Mouse (Mus musculus): ENCODE measurements around the gene Cog3. TPM values are rescaled to one million over a fixed set of nuclear protein-coding genes. Genes with fewer than 3 reads are reported as not detected.
"Not testable (repeated sequence)": the region's sequence is repeated elsewhere in the genome, so short reads cannot be mapped to it uniquely, and the experiment has no call there.

Cog3 gene
- 10 to 100 TPM in 1 of 2 experiments, 1 to 10 TPM in 1; 9.4 to 11.3 TPM for polyA plus RNA-seq (2017; shearing (Covaris generic))

DNA sequence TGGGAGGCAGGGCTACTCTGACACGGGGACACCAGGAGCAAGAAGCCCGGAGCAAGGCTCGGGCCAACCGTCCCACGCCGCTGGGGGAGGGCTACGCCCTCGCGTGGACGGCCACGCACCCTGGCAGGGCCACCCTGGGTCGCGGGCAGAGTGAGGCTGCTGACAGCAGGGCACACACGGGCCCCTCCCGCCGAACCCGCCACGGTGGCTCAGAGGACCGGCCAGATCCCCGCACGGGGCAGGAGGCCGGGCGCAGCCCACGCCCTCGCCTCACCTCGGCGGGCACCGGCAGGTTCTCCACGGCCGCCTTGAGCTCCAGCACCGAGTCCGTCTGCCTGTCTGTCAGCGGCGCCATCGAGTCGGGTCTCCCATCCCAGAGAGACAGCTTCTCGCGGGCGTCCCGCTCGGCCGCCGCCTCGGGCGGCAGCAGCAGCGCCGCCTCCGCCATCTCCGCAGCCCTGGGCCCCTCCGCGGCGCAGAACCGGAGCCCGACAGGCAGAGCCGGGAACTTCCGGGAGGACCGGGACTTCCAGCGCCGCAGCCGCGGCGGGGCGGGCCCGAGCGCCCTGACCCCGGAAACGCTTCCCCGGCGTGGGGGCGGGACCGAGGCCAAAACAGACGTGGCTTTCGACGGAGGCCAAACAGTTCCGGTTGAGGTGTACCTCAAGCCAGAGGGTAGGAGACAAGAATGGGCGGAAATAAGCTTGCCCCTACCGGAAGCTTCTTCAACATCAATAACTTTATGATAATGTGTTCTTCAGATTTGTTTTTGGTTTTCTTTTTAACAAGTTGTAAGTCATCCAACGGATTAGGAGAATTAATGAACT, at the start of gene Cog3:
TSS of gene Cog3 (minus strand) at position 527 of the 827 bp plus-strand sequence.
- ATAC-seq: peak; percentile 97

DNA sequence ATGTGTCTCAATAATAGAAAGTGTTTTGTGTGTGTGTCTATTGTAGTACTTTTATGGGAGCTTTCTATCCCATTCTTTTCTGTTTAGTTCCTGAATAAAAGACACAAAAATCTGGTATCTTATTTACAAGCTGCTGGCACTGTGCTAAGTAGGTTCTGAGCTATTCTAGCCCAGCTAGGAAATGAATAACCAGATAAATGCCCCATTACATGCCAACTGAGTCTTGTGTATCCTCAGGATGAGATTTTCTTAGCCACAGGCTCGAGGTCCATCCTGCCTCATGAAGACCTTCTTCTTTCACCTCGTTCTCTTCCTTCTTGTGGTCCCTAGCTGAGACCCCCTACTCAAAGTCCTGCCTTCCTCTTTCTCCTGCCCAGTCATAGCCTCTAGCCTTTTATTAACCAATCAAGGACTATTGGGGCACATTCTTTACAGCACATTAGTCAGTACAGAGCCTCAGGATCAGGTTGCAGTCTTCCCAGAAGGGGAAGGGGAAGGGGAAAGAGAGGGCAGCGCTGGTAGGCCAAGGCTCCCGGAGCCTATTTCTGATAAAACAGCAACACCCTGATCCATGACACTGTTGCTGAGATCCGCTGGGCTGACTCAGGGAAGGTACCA, 43.6 kb upstream of the Cog3 start:
- no peak for ATAC-seq

DNA sequence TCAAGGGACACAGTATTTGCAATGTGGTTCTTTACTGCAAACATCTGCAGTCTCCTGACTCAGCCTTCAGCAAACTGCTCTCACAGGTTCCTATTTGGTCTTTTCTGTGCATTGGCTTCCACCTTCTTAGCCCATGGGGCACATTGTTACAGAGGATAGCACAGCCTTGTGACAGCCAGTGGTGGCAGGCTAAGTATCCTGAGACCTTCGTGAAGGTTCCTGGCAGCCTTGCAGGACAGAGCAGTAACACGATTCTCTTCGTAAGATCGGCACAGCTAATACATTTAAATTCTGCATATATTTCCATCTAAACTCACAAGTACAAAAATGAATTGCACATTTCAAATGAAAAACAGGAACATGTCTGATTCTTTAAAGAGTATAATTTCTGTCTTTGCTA, 41.6 kb upstream of the Cog3 start:
- no peak for ATAC-seq

DNA sequence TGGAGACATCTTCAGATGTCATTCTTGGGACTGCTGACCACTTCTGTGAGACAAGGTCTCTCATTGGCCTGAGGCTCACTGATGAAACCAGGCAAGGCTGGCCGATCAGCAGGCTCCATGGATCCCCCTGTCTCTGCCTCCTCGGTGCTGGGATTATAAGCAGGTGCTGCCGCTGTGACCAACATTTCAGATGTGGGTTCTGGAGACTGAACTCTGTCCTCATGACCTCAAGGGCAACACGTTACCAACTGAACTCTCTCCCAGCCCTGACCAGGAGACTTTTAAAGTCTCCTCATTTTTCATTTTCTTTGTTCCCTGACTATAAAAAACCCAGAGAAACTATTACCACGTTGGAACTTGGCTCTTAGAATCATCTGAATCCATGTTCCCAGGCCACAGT, 40.4 kb upstream of the Cog3 start:
- no peak for ATAC-seq

DNA sequence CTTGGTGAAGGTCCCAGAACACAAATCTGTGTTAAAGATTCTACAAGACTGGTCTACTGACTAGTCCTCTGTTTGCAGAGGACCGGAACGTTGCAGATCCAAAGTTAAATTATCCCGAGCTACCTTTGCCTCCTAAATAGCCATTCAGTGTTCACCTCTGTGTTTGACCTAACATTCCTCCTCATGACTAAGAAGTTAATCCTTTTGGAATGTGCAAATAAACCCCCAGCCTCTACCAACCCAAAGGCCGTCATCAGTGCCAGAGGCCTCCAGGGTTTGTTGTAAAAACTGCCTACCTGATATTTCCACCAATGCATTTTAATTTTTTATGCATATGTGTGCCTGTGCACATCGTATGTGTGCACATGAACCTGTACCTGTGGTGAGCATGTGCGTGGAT, 40.0 kb upstream of the Cog3 start:
- no peak for ATAC-seq

DNA sequence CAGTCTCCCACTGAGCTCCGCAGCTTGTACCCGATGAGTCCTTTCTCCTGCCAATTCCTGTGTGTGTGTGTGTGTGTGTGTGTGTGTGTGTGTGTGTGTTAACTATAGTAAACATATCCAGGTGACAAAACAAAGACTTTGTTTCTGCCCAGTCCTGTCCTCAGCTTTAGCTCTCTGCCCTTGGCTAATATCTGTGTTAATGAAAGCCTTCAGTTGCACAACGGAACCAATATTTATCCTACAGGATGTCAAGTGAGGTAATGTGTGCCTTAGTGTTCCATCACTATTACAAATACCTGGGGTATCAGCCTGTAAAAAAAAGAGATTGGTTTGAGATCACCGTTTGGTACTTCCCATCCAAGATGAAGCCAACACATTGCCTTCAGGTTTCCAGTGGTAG, 38.8 kb upstream of the Cog3 start:
- ATAC-seq: no peak

DNA sequence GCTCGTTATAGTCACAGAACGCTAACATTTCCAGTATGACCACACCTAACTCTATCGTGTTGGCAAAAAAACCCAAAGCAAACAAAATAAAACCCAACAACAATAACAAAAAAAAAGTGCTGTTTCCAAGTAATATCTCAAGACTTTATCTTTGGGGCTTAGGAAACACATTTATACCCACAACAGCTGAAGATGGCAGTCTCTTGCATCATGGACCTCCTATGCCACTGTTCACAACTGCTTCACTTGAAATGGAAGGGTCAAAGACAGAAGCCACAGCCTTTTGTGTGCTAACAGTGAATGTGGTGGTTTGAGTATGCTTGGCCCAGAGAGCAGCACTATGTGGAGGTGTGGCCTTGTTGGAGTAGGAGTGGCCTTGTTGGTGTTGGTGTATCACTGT, 37.1 kb upstream of the Cog3 start:
- ATAC-seq: no peak

DNA sequence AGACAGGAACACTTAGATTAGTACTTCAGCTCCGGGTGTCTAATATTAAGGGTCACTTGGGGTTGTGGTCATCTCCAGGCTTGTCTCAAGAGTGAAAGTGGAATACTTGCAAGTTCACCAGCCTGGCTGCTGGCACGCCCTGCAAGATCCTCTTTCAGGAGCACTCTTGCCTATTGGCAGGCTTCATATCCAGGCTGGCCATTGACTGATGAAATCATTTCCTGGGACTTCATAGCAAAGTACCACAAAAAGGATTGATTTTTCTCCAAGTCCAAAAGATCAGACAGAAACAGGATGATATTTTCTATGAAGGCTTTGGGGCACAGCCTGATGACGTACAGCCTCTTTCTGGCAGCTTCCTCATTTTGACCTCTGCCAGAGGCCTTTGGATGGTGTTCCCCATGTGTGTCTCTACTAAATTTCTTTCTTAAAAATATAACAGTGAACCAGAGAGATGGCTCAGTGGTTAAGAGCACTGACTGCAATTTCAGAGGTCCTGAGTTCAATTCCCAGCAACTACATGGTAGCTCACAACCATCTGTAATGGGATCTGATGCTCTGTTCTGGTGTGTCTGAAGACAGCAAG, 36.2 kb upstream of the Cog3 start:
- ATAC-seq: no peak

DNA sequence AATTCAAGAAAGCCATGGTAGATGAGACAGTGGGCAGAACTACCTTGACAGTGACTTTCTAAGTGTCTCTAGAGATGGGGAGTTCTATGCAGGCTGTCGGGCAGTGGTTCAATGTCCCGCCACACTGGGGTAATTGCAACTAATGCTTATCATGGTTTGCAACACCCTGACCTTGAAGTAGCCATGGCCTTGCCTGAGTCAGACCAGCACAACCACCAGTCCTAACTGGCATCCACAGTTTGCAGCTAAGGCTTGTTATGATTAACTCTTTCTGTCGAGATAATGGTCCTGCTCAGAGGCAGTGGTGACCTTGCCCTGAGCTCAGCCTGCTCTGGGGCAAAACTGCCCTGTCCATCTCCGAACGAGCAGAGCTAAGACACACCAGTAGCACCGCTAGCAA, 35.0 kb upstream of the Cog3 start:
- ATAC-seq: no peak

DNA sequence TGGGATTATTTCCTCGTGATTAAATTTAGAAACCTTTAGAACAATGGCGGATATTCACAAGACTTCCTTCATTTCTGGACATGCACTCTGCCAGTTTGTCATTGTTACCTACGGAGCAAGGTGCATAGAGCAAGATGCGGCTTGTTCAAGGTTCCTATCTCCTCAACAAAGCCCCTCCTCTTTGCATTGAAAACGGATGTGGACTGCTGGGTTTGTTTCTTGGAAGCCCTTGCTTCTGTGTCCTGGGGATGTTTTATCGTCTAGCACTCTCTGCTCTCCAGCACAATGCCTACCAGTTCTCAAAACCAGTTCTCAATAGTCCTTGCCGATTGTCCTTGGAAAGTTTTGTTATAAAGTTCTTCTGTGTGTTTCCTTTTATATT, 33.5 kb upstream of the Cog3 start:
- ATAC-seq: peak; percentile 10

DNA sequence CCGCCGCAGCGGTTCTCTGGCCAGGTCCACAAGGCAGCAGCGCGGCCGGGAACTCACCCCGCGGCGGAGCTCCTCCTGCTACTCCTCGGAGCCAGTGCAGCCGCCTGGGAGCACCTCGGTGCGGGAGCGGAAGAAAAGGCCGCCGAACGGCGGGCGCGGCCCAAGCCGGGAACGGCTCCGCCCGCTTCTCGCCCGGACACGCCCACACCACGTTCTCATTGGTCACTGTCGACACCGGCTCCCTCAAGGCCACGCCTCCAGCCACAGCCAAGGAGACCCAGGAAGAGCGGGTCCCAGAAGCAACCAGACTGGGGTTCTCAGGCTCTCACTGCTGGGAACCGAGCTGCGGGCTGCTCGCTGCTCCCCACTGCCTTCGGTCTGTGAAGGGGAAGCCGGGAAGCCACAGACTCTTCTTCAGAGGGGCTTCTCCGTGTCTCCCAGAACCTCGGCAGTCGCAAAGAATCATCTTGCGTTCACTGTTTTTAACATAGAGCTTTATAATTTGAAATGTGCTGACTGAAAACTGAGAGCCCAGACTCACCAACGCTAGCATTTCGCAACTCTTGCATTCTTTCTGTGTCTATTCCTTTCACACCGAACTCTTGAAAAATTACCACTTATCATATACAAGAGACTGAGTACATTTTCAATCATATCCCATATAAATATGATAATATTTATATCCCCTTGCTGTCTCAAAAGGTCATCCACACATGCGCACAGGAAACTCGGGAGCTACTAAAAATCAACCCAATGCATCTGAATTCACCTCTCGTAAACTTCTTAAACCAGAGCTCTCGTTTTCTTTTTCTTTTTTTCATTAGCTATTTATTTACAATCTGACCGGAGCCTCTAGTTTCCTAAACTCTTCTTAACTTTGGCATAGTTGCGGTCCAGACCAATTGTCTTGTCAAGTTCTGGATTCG, 32.8 kb upstream of the Cog3 start, which contains the start of gene Slc25a30:
TSS of gene Slc25a30 (minus strand) at position 170 of the 926 bp plus-strand sequence.
- peak; percentile 97 for ATAC-seq

DNA sequence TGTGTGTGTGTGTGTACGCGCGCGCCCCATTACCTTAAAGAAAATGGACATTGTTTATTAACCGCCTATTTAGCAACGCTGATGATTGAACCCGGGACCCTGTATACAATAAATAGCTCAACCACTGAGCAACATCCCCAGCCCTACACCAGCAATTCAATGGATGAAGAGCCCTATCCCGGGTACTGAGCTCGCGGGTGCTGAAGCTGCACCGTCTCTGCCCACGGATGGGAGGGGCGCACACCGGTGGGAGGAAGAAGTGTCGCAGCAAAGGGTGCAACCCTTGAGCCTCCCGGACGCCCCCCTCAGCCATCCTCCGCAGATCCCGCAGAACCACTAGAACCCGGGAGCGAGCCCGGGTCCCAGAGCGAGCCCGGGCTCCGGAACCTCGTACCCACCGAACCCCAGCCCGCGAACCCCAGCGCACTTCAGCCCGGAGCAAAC, 32.1 kb upstream of the Cog3 start:
- ATAC-seq: peak; percentile 59

DNA sequence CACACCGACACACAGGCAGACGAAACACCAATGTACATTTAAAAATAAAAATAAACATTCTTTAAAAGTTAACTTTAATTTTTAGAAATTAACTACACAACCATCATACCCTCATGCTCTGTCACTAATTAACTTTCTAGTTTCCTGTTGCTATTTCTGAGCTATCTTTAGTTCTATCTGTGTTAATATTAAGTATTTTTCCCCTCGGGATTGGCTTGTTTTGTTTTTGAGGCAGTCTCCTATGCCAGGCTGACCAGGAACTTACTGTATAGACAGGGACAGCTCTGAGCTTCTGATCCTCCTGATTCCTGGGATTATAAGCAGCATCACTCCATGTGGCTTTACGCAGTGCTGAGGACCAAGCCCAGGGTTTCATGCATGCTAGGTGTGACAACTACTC, 25.6 kb upstream of the Cog3 start:
- no peak for ATAC-seq

DNA sequence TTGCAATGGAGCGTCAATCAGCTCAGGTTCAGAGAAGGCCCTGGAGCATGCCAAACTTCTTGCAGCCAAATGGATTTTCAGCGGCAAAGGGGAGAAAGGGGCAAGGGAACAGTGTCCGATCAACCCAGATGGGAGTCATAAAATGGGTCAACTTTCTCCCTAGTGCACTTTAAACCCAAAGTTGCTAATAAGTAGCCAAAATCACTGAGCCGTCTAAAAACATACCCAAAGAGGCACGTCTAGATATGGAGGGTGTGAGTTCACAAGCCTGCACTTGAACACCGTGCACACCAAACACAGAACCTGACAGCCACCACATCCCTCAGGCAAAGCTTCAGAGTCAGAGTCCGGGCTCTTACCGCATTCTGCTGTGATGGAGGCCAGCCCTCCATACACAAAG, 22.3 kb upstream of the Cog3 start:
- no peak for ATAC-seq

DNA sequence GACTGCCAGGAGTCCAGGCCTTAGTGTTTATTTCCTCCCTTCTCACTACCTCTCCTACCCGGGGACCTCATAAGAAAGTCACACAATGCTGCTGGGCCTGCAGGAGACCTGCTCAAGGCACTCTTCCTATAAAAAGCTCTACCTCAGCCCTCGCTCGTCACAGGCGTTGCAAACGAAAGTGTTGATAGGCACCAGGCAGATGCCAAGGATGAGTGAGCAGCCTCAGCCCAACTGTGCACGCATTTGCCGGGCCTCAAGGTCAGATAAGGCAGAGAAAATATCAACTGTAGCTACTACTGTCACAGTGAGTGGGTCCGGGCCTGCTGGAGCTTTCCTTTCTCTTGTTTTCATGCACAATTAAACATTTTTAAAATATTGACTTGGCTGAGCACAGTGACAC, 19.1 kb upstream of the Cog3 start:
- no peak for ATAC-seq

DNA sequence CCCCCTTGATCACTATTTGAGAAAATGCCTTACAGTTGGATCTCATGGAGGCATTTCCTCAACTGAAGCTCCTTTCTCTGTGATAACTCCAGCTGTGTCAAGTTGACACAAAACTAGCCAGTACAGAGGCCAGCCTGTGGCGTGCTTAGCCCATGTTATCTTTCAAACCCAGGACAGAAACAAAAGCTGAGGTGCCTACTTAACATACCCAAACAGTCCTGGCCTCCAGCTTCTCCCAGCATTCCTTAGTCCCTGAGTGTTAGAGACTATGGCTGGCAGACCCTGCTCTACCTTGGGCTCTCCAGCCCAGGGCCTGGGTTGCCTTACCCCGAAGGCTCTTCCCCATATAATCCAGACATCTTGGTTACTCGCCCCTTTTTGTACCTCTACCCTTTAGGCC, 18.1 kb upstream of the Cog3 start:
- ATAC-seq: not testable (repeated sequence)

DNA sequence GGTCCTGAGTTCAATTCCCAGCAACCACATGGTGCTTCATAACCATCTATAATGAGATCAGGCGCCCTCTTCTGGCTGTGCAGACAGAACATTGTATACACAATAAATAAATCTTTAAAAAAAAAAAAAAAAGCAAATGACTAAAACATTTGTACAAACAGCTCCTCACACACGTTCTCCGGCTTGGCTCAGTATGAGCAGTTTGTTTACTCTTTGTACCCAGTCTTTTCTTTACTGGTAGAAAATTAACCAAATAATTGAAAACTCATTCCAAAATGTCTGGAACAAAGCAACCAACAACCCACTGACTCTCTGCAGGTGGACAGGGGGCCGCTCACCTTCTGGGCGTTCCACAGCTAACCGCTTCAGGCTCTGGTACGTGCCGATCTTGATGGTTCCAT, 16.8 kb upstream of the Cog3 start:
- ATAC-seq: no peak

DNA sequence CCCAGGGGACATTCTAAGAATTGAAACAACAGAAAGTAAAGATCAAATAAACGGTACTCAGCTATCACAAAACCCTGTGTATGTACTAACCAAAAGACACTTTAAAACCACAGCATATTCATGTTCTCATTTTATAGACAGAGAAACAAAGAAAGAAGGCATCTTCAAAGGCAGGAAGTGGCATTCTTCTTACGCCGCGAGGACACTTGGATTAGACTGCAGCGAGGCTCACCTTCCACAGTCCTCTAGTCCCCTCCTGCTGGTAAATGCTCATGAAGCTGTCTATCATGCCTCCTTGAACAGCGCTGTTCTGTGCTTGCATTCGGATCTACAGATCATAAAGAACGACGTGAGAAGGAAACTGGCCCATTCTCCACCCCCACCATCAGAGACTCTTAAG, 15.0 kb upstream of the Cog3 start:
- ATAC-seq: peak; percentile 86

DNA sequence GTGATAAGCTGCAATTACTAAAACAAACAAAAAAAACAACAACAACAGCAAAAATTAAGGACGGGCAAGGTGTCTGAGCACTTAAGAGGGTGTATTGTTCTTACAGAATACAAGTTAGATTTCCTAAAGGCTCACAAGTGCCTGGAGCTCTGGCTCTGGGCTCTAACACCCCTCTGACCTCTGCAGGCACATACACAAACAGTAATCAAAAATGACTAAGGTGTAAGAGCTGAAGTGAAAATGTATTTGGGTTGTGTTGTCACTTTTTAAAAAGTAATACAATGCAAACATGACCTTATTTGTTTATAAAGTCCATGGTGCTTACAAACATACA, 13.9 kb upstream of the Cog3 start:
- no peak for ATAC-seq

DNA sequence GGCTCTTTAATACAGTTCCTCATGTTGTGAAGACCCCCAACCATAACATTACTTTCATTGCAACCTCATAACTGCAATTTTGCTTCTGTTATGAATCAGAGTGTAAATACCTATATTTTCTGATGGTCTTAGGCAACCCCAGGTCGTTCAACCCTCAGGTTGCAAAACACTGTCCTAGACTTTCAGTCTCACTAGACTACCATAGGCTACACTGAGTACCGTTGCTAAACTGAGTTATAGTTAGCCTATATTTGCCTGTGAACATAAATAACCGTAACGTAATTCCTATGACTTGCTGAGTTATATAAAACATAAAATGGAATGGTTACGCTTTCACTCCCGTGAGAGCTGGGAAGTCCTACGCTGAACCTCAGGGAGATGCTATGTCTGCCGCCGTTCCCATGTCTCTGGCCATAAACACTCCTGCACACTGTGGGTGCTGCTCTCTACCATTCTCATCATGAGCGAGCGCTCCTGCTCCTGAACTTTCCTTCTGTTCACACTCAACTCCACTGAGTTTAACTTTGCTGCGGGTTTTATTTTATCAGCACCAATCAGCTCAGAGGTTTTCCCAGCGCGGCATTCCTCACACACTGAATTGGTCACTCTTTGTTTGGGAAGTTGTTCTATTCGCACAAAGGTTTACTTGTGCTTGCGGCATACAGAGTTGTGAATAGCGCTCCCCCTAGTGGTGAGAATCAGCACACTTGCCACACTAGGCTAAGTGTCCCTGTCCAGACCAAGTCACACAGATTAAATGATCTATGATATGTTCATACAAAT, 13.4 kb upstream of the Cog3 start:
- peak; percentile 28 for ATAC-seq

DNA sequence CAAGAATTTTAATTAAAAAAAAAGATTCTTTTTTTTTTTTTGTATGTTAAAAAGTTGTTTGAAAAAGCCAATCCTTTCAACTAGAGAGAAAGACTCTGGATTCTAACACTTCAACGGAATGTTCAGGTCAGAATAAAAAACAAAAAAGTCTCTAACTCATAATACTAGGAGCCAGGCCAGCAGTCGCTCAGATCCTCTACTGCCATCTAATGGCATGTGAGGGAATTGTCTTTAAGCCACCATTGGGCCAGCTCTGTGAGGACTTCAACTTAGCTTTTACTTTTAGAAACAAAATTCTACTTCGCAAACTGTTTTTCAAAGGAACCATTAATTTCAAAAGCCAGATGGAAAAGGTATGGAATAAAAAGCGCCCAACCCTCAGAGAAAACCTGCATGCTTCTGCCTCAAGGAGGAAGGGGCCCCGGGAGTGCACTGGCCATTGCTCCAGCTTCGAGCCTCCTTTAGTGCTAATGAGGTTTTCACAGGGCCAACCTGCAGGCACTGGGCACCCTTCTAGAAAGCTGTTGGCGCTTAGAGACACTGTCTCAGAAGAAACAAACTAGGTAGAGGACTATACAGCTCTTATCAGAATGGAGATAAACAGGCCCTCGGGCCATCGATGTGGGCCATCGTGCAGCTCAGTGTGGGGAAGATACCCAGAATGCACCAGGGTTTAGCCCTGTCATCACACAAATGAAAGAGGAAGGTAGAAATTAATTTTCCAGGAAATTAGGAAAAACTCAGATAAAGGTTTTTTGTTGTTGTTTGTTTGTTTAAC, 6.9 kb upstream of the Cog3 start:
- peak; percentile 92 for ATAC-seq

Data from CD4-positive, CD25-positive, alpha-beta regulatory T cell, adult 4 months (primary cell).